Mouse (Mus musculus) liver, postnatal 0 days (tissue): ENCODE measurements around the gene Dlk2. TPM values are rescaled to one million over a fixed set of nuclear protein-coding genes. Genes with fewer than 3 reads are reported as not detected.

Experiments used
- ATAC-seq: fragments of 200-750 bp; cut with Nextera tagmentation; 2 replicates; pipeline ENCODE4 v1.8.0; 2017; ENCODE audit warnings: mild to moderate bottlenecking, moderate library complexity
- DNase-seq: peaks from one replicate; pipeline ENCODE4 v3.0.0-alpha.2; 2016
- H3K27ac ChIP-seq: fragments of 300-500 bp; sonication (generic); 2 replicates; pipeline ENCODE4 v1.5.1; 2014; ENCODE audit warnings: antibody characterized with exemption, moderate library complexity, mild to moderate bottlenecking, low read depth
- H3K27me3 ChIP-seq: fragments of 300-500 bp; sonication (generic); 2 replicates; pipeline ENCODE4 v1.6.1; 2014; ENCODE audit warnings: low read length, control low read depth, mixed read lengths; ENCODE audit not compliant: insufficient read depth
- H3K36me3 ChIP-seq: fragments of 300-500 bp; sonication (generic); replicated peaks from 2 replicates; pipeline ENCODE4 v1.6.1; 2014; ENCODE audit warnings: mild to moderate bottlenecking, control low read depth, low read length, moderate library complexity, mixed read lengths; ENCODE audit not compliant: insufficient read depth
- H3K4me1 ChIP-seq: fragments of 300-500 bp; sonication (generic); 2 replicates; pipeline ENCODE4 v1.6.1; 2014; ENCODE audit warnings: antibody characterized with exemption, mild to moderate bottlenecking, control low read depth; ENCODE audit not compliant: insufficient read depth
- H3K4me2 ChIP-seq: fragments of 300-500 bp; sonication (generic); 2 replicates; pipeline ENCODE4 v1.6.1; 2014; ENCODE audit warnings: low read depth, mild to moderate bottlenecking, low read length, moderate library complexity, mixed read lengths
- H3K4me3 ChIP-seq: fragments of 300-500 bp; sonication (generic); 2 replicates; pipeline ENCODE4 v1.5.1; 2014; ENCODE audit warnings: low read depth, low read length
- H3K9ac ChIP-seq: fragments of 300-500 bp; sonication (generic); replicated peaks from 2 replicates; pipeline ENCODE4 v1.6.1; 2014; ENCODE audit warnings: mild to moderate bottlenecking, moderate library complexity
- H3K9me3 ChIP-seq: fragments of 300-500 bp; sonication (generic); 2 replicates; pipeline ENCODE4 v1.6.1; 2016; ENCODE audit warnings: mild to moderate bottlenecking, control low read depth, low read length, mixed read lengths
- CTCF ChIP-seq: sonication (generic); IDR thresholded peaks from 2 replicates; pipeline ENCODE4 v1.5.1; 2016; ENCODE audit warnings: antibody characterized with exemption, low read depth
- EP300 ChIP-seq: IDR thresholded peaks from 2 replicates; pipeline ENCODE4 v1.6.1; 2016; ENCODE audit warnings: antibody characterized with exemption, low read depth, mild to moderate bottlenecking
- WGBS: fragments of 180-500 bp; shearing (Covaris S2); extraction: QIAGEN DNeasy Blood & Tissue Kit; methylation state at CpG from one replicate; pipeline ENCODE4 v1.1.7; 2014; ENCODE audit not compliant: insufficient replicate concordance; 5-methylcytosine and 5-hydroxymethylcytosine counted together
- polyA plus RNA-seq: library from polyadenylated mRNA; unstranded; fragments of >200 nt; fragmentation: Nextera tagmentation; extraction: Ambion mirVana; gene quantifications from 2 replicates; pipeline ENCODE4 v1.2.1, GENCODE M21; 2015

Gene Dlk2
- polyA plus RNA-seq, 1 experiment from 2014 or later = not detected

- TF ChIP-seq EP300 (no peak), CTCF (no peak)
- peaks cover 20% of the 10 kb centered on the region for H3K4me1 ChIP-seq
- 2% methylated on average over 36 of the region's 48 CpGs for WGBS
Observed at GRCm38 (mm10) chr17:46253452-46254084, 43.7 kb upstream of the Dlk2 start, which contains the start of gene Lrrc73. Gene Lrrc73 (plus strand): TSS chr17:46253531.

DNA sequence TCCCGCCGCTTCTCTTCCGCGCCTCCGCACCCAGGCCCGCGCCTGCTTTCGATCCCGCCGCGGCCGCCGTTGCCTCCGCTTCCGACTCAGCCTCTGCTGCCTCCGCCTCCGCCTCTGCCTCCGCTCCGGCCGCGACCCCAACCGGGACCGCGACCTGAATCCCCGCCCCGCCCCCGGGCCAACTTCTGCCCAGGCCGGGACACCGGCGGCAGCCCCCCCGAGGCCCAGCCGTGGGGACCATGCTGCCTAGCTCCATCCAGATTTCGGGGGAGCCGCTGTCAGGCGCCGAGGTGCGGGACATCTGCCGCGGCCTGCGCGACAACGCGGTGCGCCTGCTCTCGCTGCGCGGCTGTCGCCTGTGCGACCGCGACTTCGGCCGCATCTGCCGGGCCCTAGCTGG, 43.1 kb upstream of the Dlk2 start:
- under 1% methylated on average over 24 of the region's 54 CpGs for WGBS
- Histone ChIP-seq H3K9me3 (no peaks in the 10 kb centered on the region), H3K9ac (peak overlapping the region; percentile 48), H3K36me3 (peaks cover 40% of the 10 kb centered on the region), H3K27me3 (peaks cover 23% of the 10 kb centered on the region), H3K4me1 (peaks cover 15% of the 10 kb centered on the region), H3K4me3 (peak overlapping the region; percentile 68), H3K4me2 (peak overlapping the region; percentile 99), H3K27ac (no peak overlapping the region)
- DNase-seq (no peak), ATAC-seq (peak; percentile 20; the same call in 1 of the 2 replicates)
- TF ChIP-seq EP300 = no peak
- TF ChIP-seq CTCF = no peak

More at GRCm38 (mm10) chr17:46253452-46254084, 43.7 kb upstream of the Dlk2 start, which contains the start of gene Lrrc73:
- peak within 1 kb of the TSS; percentile 99 for H3K4me2 ChIP-seq
- peak within 1 kb of the TSS; percentile 48 for H3K9ac ChIP-seq
- peak within 1 kb of the TSS; percentile 68 for H3K4me3 ChIP-seq
- peak; percentile 91 for DNase-seq
- H3K27ac ChIP-seq = no peak within 1 kb of the TSS
- no peaks in the 10 kb centered on the region for H3K9me3 ChIP-seq
- peaks cover 23% of the 10 kb centered on the region for H3K27me3 ChIP-seq
- H3K36me3 ChIP-seq = peaks cover 37% of the 10 kb centered on the region
- peak; percentile 80 for ATAC-seq

GRCm38 (mm10) chr17:46255147-46255546, 42.1 kb upstream of the Dlk2 start:
- 36% methylated on average over 6 of the region's 6 CpGs for WGBS
- no peak for ATAC-seq
- Histone ChIP-seq H3K27ac (no peak overlapping the region), H3K27me3 (peaks cover 23% of the 10 kb centered on the region), H3K36me3 (peaks cover 41% of the 10 kb centered on the region), H3K4me2 (no peak overlapping the region), H3K9me3 (no peaks in the 10 kb centered on the region), H3K4me3 (no peak overlapping the region), H3K9ac (no peak overlapping the region), H3K4me1 (peaks cover 13% of the 10 kb centered on the region)
- no peak for DNase-seq
- TF ChIP-seq CTCF (no peak), EP300 (no peak)

DNA sequence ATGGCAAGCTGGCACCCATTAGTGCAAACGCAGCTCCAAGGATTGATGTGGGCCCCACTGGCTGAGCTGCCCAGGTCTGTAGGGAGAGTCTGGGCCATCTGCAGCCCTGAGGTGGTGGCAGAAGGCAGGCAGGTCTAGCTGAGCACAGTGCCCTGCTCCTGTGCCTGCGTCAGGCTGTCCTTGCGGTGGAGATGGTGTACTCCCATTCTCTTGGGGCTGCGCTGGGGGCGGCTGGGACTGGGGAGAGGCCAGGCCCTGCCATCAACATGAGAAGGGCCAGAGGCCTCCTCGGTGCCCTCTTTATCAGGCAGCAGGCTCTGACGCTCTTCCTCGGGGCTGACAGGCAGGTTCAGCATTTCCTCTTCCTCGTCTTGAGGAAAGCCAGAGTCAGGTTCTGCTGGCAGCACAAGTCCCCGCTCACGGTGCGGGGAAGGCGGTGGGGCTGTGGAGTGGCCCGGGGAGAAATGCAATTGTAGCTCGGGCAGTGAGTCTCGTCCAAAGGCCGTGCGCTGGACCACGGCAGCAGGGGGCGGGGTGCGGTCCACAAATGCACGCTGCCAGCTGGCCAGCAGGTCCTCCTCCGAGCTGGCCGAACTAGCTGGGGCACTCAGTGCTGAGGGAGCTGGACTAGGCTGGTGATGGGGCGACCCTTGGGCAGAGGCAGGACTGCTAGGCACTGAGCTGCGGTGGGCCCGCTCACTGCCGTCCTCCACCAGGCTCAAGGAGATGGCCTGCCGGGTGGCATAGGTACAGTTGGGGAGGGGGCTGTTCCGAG, 38.8 kb upstream of the Dlk2 start:
- DNase-seq (no peak), ATAC-seq (no peak)
- Histone ChIP-seq H3K4me2 (no peak overlapping the region), H3K9me3 (no peaks in the 10 kb centered on the region), H3K27me3 (peaks cover 21% of the 10 kb centered on the region), H3K4me1 (peaks cover 8% of the 10 kb centered on the region), H3K9ac (no peak overlapping the region), H3K4me3 (no peak overlapping the region), H3K36me3 (peaks cover 50% of the 10 kb centered on the region), H3K27ac (no peak overlapping the region)
- TF ChIP-seq EP300 (no peak), CTCF (no peak)
- 88% methylated on average over 30 of the region's 30 CpGs for WGBS

DNA sequence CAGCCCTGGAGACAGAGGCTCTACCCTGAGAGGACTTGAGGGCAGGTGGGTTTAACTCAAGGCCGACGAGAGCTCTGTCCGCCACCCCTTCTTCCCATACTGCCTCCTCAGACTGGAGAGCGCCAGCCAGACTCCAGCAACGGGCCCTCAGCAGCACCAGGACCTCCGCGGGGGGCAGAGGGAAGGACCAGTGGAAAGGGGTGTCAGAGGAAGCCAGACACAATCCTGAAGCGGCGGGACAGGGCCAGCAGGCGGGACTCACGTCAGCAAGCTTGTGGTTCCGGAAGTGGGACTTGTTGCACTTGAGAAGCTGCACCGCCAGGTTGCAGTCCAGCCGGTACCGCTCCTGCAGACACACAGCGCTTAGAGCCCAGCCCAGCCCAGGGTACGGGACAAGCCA, 37.5 kb upstream of the Dlk2 start:
- H3K4me3 ChIP-seq = no peak overlapping the region

GRCm38 (mm10) chr17:46262201-46262694, 35.0 kb upstream of the Dlk2 start:
- H3K27me3 ChIP-seq = no peaks in the 10 kb centered on the region
- TF ChIP-seq CTCF (no peak), EP300 (no peak)
- H3K4me2 ChIP-seq = no peak overlapping the region
- H3K9me3 ChIP-seq = no peaks in the 10 kb centered on the region
- H3K9ac ChIP-seq = no peak overlapping the region
- ATAC-seq (no peak), DNase-seq (no peak)
- 0 out of 2 replicates have a peak, but pooled peaks cover 3% of the 10 kb centered on the region for H3K4me1 ChIP-seq
- peaks cover 67% of the 10 kb centered on the region for H3K36me3 ChIP-seq
- no peak overlapping the region for H3K4me3 ChIP-seq
- no peak overlapping the region for H3K27ac ChIP-seq
- 90% methylated on average over 5 of the region's 5 CpGs for WGBS

More for the DNA sequence above, 37.5 kb upstream of the Dlk2 start:
- no peak for ATAC-seq
- H3K9me3 ChIP-seq = no peaks in the 10 kb centered on the region
- H3K36me3 ChIP-seq = peaks cover 62% of the 10 kb centered on the region
- no peak overlapping the region for H3K9ac ChIP-seq
- peaks cover 9% of the 10 kb centered on the region for H3K27me3 ChIP-seq
- H3K27ac ChIP-seq = no peak overlapping the region
- H3K4me1 ChIP-seq = no peaks in the 10 kb centered on the region
- DNase-seq = no peak
- no peak overlapping the region for H3K4me2 ChIP-seq
- TF ChIP-seq EP300 = no peak
- TF ChIP-seq CTCF = no peak
- WGBS = 89% methylated on average over 15 of the region's 17 CpGs
